Mouse (Mus musculus) spleen, adult 2 months (tissue): Measurements from ENCODE around the gene Cuedc2. TPM values are rescaled to one million over a fixed set of nuclear protein-coding genes. Genes with fewer than 3 reads are reported as not detected.

Source experiments
- DNase-seq, 2 experiments: peaks; one replicate each; pipeline versions ENCODE4 v3.0.0 to v3.0.0-alpha.2; 2012 to 2021; ENCODE audit warnings: low spot score in 2 of 2, low read depth in 1 of 2
- H3K27ac ChIP-seq: fragments of 200-500 bp; 2 replicates; pipeline ENCODE4 v1.5.1; 2012; ENCODE audit warnings: low read length, inconsistent platforms; ENCODE audit not compliant: insufficient read depth
- H3K27me3 ChIP-seq: fragments of 200-500 bp; 2 replicates; pipeline ENCODE4 v1.6.1; 2012; ENCODE audit warnings: mild to moderate bottlenecking, moderate library complexity, low read length, inconsistent platforms; ENCODE audit not compliant: control insufficient read depth, insufficient read depth
- H3K36me3 ChIP-seq: fragments of 200-500 bp; 2 replicates; pipeline ENCODE4 v1.6.1; 2012; ENCODE audit warnings: mild to moderate bottlenecking, low read length, inconsistent platforms; ENCODE audit not compliant: control insufficient read depth, insufficient read depth
- H3K4me1 ChIP-seq: fragments of 200-500 bp; 2 replicates; pipeline ENCODE4 v1.6.1; 2011; ENCODE audit warnings: inconsistent platforms; ENCODE audit not compliant: control insufficient read depth, insufficient read depth, insufficient read length
- H3K4me3 ChIP-seq: fragments of 200-500 bp; 2 replicates; pipeline ENCODE4 v1.5.1; 2011; ENCODE audit warnings: mild to moderate bottlenecking, inconsistent platforms; ENCODE audit not compliant: insufficient read depth, insufficient read length; ENCODE audit errors: extremely low read depth
- CTCF ChIP-seq: fragments of 200-500 bp; IDR thresholded peaks from 2 replicates; pipeline ENCODE4 v1.5.1; 2011; ENCODE audit warnings: mild to moderate bottlenecking, inconsistent platforms; ENCODE audit not compliant: insufficient read depth, insufficient read length, insufficient replicate concordance; ENCODE audit errors: extremely low read depth
- POLR2A ChIP-seq: fragments of 200-500 bp; IDR thresholded peaks from 2 replicates; pipeline ENCODE4 v1.6.1; 2011; ENCODE audit warnings: low read depth, low read length, inconsistent platforms
- WGBS: fragments of 180-500 bp; shearing (Covaris S2); methylation state at CpG from one replicate; pipeline ENCODE4 v1.1.7; 2018; 5-methylcytosine and 5-hydroxymethylcytosine counted together
- polyA plus RNA-seq: library from polyadenylated mRNA; depleted of rRNA; stranded (reverse); fragments of >200 nt; gene quantifications from 2 replicates; pipeline ENCODE4 v1.2.3, GENCODE M21; 2012

The Cuedc2 gene
- polyA plus RNA-seq, 1 experiment: 45.3 TPM

- Histone ChIP-seq H3K36me3 (0 out of 2 replicates have a peak, but pooled peaks cover 1% of the 10 kb centered on the region), H3K27ac (peak within 1 kb of the TSS; percentile 82), H3K4me3 (peak within 1 kb of the TSS; percentile 64), H3K27me3 (peaks cover 12% of the 10 kb centered on the region), H3K4me1 (peaks cover 15% of the 10 kb centered on the region)
- TF ChIP-seq CTCF (no peak), POLR2A (no peak)
- WGBS: 2% methylated on average over 35 of the region's 35 CpGs
- no peak for DNase-seq
Measured at GRCm38 (mm10) chr19:46326756-46327305, 11.7 kb downstream of the Cuedc2 start, which contains the start of gene Psd. Psd (minus strand) TSS chr19:46327156.

- H3K4me1 ChIP-seq: peaks cover 18% of the 10 kb centered on the region
- H3K36me3 ChIP-seq: 0 out of 2 replicates have a peak, but pooled peaks cover under 1% of the 10 kb centered on the region
- H3K4me3 ChIP-seq: no peak overlapping the region
- H3K27ac ChIP-seq: no peak overlapping the region
- whole genome bisulfite sequencing: 19% methylated on average over 29 of the region's 29 CpGs
- H3K27me3 ChIP-seq: peaks cover 12% of the 10 kb centered on the region
- DNase-seq: no peak
- TF ChIP-seq POLR2A (no peak), CTCF (no peak)
Measured at GRCm38 (mm10) chr19:46326019-46326755, 12.3 kb downstream of the Cuedc2 start.

GRCm38 (mm10) chr19:46324918-46325317 is 13.6 kb downstream of the Cuedc2 start:
- DNase-seq: no peak
- peaks cover 18% of the 10 kb centered on the region for H3K4me1 ChIP-seq
- H3K36me3 ChIP-seq: no peaks in the 10 kb centered on the region
- TF ChIP-seq CTCF: no peak
- TF ChIP-seq POLR2A: no peak
- H3K27me3 ChIP-seq: peaks cover 12% of the 10 kb centered on the region
- no peak overlapping the region for H3K4me3 ChIP-seq
- 77% methylated on average over 5 of the region's 5 CpGs for WGBS
- no peak overlapping the region for H3K27ac ChIP-seq

- DNase-seq: no peak
- H3K4me3 ChIP-seq: no peak overlapping the region
- H3K27me3 ChIP-seq: peaks cover 12% of the 10 kb centered on the region
- no peak for TF ChIP-seq POLR2A
- no peak for TF ChIP-seq CTCF
- no peaks in the 10 kb centered on the region for H3K36me3 ChIP-seq
- 75% methylated on average over 11 of the region's 11 CpGs for whole genome bisulfite sequencing
- no peak overlapping the region for H3K27ac ChIP-seq
- peaks cover 17% of the 10 kb centered on the region for H3K4me1 ChIP-seq
Measured at GRCm38 (mm10) chr19:46324366-46324765, 14.1 kb downstream of the Cuedc2 start.

- H3K27ac ChIP-seq: no peak overlapping the region
- TF ChIP-seq CTCF: no peak
- H3K4me1 ChIP-seq: peaks cover 12% of the 10 kb centered on the region
- H3K36me3 ChIP-seq: no peaks in the 10 kb centered on the region
- H3K27me3 ChIP-seq: peaks cover 12% of the 10 kb centered on the region
- WGBS: 67% methylated on average over 5 of the region's 5 CpGs
- H3K4me3 ChIP-seq: no peak overlapping the region
- DNase-seq: no peak
Measured at GRCm38 (mm10) chr19:46323716-46324115, 14.8 kb downstream of the Cuedc2 start.

GRCm38 (mm10) chr19:46322996-46323572 is 15.4 kb downstream of the Cuedc2 start:
- H3K27me3 ChIP-seq: peaks cover 17% of the 10 kb centered on the region
- WGBS: 77% methylated on average over 13 of the region's 13 CpGs
- DNase-seq: no peak

More at GRCm38 (mm10) chr19:46322996-46323572, 15.4 kb downstream of the Cuedc2 start:
- Histone ChIP-seq H3K36me3 (no peaks in the 10 kb centered on the region), H3K4me3 (no peak overlapping the region), H3K27ac (no peak overlapping the region), H3K4me1 (peaks cover 12% of the 10 kb centered on the region)
- no peak for TF ChIP-seq CTCF
- TF ChIP-seq POLR2A: no peak
